Mouse (Mus musculus) spleen, adult 18-20 months (tissue): ENCODE data around the gene E2f1.
A peak's percentile ranks its signal among the peaks of the same experiment; 100 is the strongest.

ENCODE experiments used
- DNase-seq, 2 experiments: peaks; one replicate each; pipeline ENCODE4 v3.0.0; 2022; ENCODE audit warnings: mixed read lengths in 2 of 2

The E2f1 gene

DNA sequence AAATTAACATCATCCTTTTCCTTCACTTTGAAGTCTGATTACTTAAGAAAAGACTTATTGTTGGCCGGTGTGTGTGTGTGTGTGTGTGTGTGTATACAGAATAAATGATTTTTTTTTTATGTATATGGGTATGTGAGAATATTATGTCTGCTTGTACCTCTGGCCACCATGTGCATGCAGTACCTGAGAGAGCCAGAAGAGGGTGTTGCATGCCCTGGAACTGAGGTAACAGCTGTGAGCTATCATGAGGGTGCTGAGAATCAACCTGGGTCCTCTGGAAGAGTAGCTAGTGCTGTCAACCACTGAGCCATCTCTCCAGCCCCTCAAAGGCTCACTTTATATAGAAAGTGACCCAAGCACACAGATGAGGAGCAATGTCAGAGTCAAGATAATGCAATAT, 11.7 kb upstream of the E2f1 start:
- DNase-seq: no peak

DNA sequence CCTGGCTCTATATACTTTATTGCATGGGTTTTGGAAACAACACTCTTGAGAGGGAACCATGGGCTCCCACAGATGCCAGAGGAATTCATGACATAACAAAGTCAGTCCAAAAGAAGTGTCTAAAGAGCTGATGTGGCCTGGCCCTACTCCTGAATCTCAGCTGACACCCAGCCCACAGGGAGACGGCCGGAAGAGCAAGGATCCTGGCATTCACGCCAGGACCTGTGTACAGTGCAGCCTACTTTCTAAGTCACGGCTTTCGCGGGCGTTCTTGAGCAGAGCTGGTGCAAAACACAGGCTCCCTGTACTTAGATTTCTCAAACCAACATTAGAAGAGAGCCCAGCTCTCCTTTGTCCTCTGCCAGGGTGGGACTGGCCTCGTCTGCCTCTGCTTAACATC, 10.9 kb upstream of the E2f1 start:
- no peak for DNase-seq

DNA sequence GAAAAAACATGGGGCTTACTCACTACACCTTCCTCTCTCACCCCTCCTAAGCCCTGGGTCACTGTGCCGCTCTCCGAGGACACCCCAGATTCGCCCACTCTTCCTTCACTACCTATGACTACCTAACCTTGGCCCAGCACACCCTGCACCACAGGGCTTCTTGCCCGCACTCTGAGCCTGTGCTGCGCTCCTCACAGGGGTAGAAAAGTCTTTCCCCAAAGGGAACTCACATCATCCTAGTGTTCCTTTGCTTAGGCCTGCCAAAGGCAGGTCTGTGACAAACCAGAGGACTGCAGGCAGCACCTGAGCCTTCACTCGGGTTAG, 8.0 kb upstream of the E2f1 start:
- no peak for DNase-seq

DNA sequence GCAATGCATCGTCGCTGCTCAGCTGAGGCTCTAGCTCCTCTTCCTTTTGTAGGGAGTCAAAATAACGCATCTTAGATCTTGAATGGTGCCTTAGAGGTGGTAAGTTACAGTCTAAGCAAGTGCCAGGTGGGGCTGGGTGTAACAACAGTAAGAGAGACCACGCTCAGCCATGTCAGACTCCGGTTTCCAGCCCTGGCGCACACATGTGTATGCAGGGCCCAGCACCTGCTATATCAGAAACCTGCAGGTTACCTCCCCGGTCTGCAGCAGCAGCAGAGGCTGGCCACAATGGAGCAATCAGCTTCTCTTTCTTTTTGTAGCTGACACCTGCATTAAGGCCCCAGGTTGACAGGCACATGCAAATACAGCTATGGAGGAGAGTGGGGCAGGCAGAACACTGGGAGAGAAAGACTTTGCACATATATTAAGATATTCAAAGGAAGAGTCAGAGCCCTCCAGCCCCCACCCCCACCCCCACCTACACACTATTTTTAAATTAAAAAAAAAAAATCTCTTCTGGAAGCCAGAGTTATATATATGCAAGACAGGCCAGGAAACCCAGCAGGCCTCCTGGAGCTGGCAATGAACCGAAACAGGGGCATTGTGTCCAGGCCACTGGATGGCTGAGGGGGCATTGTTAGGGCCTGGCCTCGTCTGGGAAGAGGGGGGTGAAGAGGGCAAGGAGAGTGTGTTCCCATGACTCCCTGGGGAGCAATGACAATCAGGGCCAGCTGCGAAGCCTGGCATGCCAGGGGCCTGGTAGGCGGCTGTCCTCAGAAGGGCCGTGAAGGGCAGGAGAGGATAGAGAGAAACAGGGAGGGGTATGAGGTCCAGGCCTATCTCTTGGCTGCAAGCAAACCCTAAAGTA, 7.4 kb upstream of the E2f1 start:
- DNase-seq: no peak

DNA sequence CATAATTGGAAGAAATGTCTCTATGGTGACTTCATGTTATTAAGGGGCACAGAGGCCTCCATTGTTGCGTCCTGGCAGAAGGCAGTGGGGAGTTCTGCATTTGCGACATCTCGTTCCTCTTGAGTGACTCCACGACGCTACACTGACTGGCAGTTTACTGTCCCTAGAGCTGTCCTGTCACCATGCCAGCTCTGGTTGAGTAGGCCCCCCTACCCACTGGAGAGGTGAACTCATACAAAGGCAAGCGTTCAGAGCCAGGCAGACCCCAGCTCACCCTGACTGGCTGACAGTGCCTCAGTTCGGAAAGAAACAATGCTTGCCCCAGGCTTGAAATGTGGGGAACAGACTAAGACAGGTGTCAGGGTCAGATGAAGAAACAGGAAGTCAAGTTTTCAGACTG, 4.6 kb upstream of the E2f1 start:
- DNase-seq: peak; percentile 18 to 37

DNA sequence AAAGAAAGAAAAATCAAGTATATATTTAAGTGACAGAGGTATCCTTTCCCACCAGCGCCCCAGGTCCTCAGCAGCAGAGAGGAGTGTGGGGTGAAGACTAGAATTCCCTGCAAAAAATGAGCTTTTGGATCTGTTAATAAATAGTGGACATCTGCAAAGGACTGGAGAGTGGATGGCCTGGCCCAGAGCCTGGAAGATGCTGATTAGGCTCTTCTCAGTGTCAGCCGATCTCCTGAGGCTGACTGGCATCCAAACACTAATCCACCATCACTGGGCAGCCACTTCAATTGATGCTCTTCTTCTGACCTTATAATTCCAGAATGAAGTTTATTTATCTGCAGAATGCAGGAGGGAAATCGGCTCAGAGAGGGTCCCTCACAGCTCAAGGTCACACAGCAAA, 3.3 kb upstream of the E2f1 start:
- DNase-seq: no peak

DNA sequence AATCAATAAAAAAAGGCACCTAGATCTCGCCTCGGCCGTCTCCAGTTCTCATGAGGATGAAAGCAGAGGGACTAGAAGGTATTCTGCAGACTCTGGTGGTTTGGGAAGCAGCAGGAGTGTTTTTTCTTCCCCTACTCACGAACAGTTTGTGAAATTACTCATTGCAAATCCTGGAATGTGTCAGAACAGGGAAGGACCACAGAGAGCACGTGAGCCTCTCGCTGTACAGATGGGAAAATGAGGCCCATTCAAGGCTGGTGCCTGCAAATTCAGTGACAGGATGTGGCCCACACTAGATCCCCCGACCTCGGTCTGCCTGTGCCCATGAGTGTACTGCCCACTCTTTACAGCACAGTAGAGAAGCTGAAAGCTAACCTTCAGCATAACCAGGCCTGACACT, 2.3 kb upstream of the E2f1 start:
- no peak for DNase-seq

DNA sequence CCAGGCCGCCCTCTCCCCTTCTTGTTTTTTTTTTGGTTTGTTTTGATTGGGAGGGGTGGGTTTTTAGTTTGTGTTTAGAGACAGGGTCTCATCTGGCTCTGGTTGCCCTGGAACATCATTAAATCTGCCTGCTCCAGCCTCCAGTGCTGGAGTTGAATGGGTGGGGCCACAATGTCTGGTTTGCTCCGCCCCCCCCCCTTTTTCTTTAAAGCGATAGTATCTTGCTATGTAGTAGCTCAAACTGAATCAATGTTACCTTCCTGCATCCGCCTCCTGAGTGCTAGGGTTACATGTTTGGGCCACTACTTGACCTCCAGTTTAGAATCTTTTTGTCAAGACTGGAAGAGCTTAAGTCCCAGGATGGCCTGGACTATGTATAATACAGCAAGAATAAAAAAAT, 1.6 kb upstream of the E2f1 start:
- DNase-seq: no peak

DNA sequence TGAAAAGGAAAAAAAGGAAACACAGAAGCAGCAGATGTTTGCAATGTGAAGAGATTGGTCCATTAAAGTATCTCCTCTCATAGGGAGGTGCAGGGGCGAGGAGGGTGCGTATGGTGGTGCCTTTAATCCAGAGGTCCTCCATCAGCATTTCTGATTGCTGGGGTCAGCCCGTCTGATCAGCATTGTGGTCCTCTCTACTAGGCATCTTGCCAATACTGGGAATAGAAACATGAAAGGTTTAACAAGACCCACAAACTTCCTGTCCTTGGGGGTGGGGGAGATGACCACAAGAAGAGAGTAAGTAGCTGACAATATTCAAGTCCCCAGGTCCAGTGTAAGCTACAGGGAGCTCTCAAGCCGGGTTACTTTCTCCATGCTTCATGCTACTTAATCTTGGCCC, 974 bp upstream of the E2f1 start:
- no peak for DNase-seq

DNA sequence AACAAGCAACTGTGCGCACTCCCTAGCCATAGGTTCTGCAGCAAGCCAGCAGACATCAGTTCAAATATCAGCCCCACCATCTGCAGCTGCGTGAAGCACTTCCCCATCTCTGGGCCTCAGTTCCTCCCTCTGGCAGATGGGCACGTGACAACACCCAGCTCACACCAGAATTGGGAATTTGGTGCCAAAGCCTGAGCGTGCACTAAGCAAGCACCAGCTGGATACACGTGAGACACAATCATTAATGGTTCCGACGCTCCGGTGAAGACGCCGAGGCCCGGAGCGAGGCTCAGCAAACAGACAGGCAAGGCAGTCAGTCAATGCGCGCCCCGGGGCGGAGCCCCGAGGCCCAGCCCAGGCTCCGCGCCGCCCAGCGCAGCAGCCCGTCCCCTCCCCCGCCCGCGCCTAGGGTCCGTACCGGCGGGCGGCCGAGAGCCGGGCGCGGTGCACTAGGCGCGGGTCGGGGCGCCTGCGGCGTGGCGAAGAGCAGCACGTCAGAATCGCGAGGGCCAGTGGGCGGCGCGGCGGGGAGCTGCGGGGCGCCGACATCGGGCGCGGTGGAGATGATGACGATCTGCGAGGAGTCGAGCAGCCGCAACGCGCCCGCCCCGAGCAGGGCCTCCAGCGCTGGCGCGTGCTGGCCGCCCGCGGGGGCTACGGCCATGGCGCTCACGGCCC, 482 bp downstream of the E2f1 start:
- peak; percentile 50 to 58 for DNase-seq

DNA sequence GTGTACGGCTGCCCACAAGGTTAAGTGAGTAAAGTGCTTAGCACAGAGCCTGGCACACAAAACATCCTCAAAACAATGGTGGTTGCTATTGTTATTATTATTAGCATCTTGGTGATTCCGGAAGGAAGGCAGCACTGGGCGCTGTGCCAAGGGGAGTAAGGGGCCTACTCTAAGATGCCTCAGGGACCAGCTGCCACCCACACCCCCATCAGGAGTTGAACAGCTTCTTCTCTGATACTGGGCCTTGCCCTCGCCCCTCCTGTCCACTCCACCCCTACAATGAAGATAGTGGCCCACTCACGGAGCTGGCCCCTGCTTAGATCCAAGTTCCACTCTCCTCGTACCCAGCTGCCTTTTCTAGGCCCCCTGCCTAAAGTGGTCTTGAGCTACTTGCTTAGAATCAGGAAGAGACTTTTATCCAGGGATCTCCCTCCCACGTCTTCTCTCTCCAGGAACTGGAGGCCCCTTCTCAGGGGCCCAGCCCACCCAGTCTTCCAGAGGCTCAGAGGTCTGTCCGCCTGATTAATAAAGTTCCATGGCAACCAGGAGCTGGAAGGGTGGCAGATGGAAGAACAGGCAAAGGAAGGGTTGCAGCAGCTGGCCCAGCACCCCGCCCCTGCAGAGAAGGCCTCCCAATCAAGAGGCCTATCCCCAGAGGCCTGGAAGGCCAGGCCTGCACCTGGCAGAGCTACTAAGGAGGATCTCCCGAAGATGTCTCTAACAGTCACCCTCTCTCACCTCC, 1.2 kb downstream of the E2f1 start:
- no peak for DNase-seq

DNA sequence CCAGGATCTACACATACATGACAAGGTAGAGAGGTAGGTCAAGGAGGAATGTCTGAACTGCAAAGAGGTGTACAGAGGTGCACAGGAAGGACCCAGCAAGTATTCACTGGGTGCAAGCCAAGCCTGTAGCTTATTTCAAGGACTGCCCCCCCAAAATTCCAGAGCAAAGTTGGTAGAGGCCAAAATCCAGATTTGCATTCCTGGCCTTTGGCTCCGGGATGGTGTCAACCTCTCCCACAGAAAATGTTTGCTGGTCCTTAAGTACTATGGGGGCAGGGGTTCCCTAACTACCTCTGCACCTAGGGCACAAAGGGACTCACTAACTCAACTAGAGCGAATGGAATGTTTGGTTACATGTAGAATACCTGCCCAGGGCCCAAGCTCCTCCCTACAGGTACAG, 1.9 kb downstream of the E2f1 start:
- no peak for DNase-seq

DNA sequence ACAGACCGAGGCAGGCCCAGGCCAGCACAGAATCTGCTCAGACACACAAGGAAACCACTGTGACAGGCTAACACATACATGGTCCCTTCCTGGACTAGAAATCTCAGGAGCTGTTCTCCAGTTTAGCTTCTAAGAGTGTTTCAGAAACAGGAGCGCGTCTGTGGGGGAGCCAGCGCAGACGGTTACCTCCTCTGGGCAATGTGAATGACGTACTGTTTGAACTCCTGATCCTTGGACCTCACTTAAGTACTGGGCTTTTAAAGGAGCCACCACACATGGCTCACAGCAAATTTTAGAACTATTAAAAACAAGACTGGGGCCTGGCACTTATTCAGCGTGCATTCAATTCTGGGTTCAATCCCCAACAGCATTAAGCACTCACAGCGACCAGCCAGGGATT, 3.1 kb downstream of the E2f1 start:
- no peak for DNase-seq

DNA sequence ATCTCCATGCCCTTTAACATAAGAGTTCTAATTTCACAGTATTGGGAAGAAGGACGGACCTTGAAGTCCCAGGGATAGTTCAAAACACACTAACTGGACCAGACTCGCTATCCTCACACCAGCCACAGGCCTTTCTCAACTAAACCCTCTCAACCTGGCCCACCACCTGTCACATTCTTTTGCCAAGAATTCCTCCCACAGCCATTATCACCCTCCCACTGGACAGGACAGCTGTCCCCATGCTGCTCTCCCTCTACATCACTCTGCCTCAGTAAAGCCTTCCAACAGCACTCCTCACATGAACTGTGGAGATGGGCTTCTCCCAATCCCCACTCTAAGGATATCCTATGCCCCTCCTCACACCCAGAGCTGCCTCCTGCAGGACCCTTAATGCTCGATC, 4.1 kb downstream of the E2f1 start:
- DNase-seq: no peak

DNA sequence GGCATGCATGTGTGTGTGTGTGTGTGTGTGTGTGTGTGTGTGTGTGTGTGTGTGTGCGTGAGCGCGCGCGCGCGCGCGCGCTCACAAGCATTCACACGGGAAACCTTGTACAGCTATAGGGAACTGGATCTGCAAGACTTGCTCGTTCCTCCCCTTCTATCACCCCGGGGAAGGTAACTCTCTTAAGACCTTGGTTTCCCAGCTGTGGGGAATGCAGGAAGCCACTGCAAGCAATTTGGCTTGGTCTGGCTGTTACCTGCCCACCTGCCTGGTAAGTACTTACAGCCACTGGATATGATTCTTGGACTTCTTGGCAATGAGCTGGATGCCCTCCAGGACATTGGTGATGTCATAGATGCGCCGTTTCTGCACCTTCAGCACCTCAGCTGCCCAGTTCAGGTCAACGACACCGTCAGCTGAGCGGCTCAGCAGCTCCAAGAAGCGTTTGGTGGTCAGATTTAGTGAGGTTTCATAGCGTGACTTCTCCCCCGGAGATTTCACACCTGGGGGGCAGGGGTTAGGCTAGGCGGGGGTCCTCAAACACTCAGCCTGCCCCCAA, 6.0 kb downstream of the E2f1 start:
- DNase-seq: no peak

DNA sequence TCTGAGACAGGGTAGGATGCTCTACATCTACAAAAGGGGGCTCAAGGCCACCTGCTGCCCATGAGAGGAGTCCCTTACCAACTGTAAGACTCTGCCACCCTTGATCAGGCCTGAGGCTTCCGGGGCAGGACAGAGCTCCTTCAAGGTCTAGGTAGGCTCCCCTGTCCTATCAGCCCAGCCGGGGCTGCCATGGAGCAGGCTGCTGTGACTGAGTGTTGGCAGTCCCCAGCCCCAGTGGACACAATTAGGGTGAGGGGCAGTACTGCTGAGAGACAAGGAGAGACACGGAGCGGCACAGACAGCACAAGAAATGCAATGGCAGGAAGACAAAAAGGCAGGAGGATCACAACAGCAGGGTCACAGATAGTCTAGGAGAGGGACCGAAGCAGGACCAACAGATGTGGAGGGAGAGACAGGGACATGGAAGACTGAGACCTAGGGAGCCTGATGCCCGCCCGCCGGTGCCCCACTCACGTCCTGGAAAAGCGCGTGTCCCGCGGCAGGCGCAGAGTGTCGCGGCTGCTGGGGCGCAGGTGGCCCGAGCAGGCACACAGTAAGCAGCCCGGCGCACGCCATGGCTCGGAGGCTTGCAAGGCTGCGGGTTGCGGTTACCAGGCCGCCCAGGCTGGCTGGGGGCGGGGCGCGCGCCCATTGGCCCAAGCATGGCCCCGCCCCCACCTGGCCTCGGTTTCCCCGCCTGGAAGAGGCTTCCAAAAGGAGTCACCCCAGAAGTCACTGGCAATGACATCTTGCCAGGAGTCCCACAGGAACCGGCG, 11.2 kb downstream of the E2f1 start, which contains the start of gene Necab3:
Gene Necab3, minus strand, starts transcription at position 627 of the 776 bp plus-strand sequence.
- DNase-seq: peak in 1 of 2 experiments; percentile 24

DNA sequence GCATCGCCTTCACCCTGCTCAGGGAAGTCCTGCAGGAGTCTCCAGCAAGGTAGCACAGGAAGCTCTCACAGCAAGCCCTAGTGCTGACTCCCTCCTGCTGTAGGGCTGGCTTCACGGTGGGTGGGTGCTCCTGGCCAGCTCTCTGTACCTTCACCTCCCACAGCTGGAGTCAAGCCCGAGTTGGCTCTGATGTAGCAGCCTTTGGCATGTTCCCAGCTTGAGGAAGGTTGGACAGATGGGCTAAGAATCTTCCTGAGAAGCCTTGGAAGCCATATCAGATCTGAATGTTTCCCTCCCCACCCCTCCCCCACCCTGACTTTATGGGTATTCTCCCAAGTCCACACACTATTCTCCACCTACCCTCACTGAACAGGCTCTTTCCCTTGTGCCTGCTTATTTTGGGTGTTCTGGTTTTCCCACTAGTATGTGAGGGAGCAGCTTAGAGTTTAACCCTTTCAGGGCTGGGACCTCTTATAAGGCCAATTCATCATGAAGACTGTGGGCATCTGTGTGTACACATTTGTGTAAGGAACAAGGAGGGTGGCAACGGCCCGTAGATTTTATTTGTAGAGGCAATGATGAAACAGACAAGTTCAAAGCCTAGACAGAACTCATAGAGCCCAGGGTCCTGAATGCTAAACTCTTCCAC, 12.4 kb downstream of the E2f1 start:
- DNase-seq: no peak

DNA sequence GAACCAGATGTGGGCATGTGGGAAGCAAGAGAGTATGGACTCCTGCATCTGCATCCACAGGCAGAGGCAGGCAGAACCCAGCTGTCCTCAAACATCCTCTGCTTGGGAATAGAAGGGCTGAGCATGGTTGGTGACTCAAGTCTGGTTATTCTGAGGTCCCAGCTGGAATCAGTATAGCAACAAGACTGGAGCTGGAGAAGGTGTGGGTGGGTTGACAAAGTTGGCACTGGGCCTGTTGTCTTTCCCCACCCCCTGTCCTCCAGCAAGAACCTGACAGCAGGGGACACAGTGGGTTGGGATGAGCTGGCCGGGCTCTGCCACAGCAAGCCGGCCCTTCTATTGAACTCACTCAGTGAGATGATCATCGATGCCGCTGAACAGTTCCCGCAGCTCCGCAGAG, 14.5 kb downstream of the E2f1 start:
- no peak for DNase-seq

DNA sequence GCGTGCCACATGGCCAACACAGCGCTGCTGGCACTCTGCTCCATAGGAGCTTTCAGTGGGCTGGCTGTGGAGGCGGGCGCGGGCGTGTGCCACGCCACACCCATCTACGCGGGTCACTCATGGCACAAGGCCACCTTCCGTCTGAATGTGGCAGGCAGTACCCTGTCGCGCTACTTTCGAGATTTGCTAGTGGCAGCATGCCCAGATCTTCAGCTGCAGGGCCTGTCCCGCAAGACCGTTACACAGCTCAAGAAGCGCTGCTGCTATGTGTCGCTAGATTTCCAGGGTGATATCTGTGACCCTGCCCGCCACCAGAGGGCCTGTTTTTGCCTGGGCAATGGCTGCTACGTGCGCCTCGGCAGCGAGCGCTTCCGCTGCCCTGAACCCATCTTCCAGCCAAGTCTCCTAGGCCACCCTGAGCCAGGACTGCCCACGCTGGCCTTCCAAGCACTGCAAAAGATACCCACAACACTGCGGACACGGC, 17.2 kb downstream of the E2f1 start:
- peak; percentile 49 to 67 for DNase-seq

DNA sequence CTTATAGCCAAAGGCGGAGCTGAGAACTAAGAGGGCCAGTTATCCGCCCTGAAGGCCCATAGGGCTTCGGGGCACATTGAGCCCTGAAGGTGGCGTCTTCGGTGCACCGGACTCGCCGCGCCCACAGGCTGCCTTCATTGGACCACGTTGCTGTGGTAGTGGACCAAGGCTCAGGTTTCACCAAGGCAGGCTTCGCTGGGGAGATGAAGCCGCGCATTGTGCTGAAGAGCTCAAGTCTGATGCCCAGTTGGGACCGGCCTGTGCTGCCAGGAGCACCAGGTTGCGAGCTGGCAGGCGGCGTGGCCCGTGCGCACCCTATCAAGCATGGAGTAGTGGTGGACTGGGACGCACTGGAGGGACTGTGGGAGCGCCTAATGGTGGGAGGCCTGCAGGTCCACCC, 17.8 kb downstream of the E2f1 start:
- DNase-seq: no peak

DNA sequence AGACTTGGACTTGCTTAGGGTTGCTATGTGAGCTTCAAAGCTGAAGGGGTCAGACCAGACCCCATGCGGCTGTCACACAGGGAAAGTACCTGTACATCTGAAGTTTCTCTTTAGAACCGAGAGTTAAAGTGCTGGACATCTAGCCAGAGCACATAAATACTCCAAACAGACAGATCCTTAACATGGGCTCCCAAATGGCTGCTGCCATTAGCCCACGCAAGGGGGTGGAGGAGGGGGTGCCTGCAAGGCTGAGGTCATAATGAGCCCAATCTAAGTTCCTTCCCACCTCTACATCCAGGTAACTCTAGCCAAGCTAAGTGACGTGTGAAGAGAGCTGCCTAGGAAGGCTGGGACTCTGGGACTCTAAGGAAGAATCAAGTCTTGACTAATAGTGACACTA, 18.2 kb downstream of the E2f1 start, which contains the start of gene Actl10:
Gene Actl10, plus strand, starts transcription at position 301 of the 400 bp plus-strand sequence.
- no peak for DNase-seq

DNA sequence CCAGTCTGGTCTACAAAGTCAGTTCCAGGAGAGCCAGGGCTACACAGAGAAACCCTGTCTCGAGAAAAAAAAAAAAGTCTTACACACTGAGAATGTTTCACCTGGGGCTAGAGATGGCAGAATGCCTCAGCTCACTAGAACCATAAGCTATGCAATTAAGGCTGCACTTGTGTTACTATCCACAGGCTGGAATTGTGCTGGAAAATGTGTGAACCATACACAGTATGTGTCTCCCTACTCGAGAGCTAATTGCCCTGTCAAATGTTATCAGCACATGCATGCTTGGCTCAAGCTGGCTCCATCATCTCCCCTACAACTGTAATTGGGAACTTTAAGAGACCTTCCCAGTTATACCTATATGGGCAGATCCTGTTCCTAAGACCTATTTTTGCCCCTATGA, 18.8 kb downstream of the E2f1 start:
- no peak for DNase-seq
